Mouse (Mus musculus) layer of hippocampus, adult 11-12 months (tissue): ENCODE measurements at regions not wholly inside any gene's neighbourhood (a gene's known extent, or its start where the extent isn't known, plus 50 kb on each side); places are given as distances from the start of the nearest gene placed in this dataset.

ENCODE experiments used
- DNase-seq: peaks from one replicate; pipeline ENCODE4 v3.0.0; 2022; ENCODE audit warnings: low spot score

DNA sequence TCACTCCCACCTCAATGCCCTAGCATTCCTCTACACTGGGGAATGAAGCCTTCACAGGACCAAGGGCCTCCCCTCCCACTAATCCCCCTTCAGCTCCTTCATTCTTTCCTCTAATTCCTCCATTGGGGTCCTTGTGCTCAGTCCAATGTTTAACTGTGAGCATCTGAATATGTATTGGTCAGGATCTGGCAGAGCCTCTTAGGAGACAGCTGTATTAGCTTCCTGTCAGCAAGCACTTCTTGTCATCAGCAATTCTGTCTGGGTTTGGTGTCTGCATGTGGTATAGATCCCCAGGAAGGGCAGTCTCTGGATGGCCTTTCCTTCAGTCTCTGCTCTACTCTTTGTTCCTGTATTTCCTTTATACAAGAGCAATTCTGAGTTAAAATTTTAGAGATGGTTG is 426.8 kb upstream of the 2610001J05Rik start:
- no peak for DNase-seq

DNA sequence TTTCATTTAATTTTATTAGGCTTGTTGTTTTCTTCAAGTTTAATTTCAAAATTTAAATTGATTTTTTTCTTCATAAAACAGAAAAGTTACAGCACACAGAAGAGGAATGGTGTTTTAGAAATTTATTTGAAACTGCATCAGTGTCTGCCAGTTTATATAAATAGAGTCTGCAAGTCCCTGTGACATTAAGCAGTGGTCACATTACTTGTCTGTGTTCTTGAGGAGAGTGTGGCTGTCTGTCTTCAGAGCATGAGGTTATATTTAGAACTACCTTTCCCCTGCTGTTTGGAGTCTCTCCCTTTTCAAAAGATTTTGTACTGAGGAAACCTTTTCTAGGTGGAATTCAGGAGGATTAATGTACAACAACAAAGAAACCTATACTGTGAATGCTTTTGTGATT is 426.1 kb upstream of the 2610001J05Rik start:
- no peak for DNase-seq

GRCm38 (mm10) chr6:14290843-14291242 is 419.5 kb upstream of the 2610001J05Rik start:
- no peak for DNase-seq

DNA sequence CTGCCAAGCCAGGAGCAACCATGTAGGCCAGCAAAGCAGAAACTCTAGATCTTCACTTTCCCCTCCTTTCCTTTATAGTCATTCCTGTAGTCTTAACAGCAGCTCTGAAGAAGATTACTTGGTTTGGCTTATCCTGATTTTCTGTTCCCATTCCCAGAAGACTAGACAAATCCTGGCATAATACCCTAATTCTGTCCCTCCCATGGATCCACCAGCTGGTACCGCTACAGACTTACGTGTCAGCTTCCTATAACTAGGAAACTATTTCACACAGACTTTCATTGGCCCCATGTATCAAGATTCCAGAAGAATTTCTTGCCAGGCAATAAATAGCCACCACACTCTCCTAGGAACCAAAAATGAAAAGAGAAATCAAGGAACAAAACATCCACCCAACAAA is 410.2 kb upstream of the 2610001J05Rik start:
- no peak for DNase-seq

- DNase-seq: no peak
Observed at GRCm38 (mm10) chr6:14261941-14262340, 390.6 kb upstream of the 2610001J05Rik start.

DNA sequence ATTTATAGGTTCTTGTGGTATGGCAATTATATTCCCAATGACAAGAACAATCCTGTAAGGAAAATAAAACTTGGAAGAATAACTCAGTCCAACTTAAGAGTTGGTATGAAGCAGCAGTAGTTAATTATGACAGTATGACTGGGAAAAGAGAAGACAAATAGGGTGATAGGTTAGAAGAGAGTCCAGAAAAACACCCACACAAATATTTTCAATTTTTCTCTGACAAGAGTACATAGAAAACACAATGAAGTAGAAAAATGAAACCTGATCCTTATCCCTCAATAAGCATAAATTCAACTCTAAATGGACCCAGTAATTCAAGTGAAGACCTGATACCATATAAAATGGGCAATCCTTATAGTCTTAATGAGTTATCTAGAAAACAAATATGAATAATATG is 369.0 kb upstream of the 2610001J05Rik start:
- DNase-seq: no peak

- DNase-seq: no peak
Observed at GRCm38 (mm10) chr6:14239151-14239550, 367.8 kb upstream of the 2610001J05Rik start.

DNA sequence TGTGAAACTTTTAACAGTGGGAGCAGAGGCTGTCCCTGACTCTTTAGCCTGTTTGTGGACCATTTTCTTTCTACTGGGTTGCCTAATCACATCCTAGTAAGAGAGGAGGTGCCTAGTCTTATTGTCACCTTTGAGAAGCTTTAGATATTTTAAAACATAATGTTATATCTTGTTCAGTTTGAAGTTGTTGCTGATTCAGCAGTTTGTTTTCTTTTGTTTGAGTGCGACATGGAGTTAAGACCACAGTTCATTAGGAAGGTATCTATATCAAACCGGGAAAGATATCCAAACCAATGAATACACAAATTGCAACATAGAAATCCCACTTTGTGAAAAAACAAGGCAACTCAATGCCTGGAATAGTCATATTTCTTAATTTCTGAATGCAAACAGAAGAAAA is 359.5 kb upstream of the 2610001J05Rik start:
- DNase-seq: no peak

GRCm38 (mm10) chr6:14207509-14207908 is 336.2 kb upstream of the 2610001J05Rik start:
- DNase-seq: peak; percentile 50

- DNase-seq: no peak
Observed at GRCm38 (mm10) chr6:14197107-14197506, 325.8 kb upstream of the 2610001J05Rik start.

DNA sequence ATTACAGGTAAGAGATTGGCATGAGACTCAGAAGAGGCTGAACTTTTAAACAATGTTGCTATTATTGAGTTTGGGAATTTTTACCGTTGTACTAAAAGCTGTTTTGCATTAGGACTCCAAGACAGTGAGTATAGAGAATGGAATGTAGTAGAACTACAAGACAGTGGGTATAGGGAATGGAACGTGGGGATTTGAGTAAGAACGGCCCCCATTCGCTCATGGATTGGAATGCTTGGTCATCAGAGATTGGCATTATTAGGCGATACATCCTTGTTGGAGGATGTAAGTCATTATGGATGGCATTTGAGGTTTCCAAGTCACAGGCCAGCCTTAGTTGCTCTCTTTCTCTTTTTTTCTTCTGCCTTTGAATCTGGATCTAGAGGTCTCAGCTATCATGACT is 324.0 kb upstream of the 2610001J05Rik start:
- no peak for DNase-seq

DNA sequence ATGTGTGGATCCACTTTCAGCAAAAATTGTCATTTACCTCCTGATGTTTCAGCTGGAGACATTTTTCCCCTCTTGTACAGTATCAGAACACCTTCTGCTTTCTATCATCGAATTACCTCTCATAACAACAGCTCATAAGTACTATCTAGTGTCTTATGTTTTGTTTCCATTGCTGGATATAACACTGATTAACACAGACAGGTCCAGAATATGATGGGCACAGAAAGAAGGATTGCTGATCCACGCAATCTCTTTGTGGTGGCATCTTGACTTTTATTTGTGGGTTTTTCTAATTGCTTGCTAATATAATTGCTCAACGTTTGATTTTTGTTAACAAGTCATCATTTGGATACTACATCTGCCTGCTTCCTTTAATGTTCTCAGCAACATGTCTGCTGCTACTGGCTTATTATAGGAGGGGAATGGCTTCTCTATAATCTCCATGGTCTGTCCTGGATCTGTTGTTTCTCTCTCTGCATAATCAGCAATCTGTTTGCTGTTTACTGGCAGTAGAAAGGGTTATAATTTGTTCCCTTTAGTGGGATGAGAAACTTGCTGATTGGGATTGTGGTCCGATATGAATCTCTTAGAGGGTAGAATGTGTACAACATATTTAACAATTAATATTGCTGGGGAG is 320.2 kb upstream of the 2610001J05Rik start:
- DNase-seq: no peak

DNA sequence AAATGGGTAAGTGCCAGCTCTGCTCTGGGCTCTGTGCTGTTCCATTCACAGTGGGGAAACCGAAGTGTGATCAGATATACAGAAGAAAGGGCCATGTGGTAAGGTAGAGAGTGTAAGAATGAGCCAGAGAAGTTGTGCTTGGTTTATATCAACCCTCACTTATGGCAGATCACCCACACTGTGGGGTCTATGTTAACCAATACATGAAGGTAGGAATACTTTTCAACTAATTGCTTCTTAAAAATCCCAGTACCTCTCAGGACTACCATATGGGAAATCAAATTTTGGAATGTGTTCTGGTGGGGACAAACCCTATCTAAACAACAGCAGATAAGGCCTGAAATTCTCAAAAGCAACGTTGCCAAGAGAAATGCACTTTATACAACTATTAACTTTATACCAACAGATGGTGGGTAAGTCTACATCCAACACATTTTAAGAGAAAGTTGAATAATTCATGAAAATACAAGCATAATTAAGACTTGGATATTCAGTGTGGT is 314.7 kb upstream of the 2610001J05Rik start:
- DNase-seq: peak; percentile 4

DNA sequence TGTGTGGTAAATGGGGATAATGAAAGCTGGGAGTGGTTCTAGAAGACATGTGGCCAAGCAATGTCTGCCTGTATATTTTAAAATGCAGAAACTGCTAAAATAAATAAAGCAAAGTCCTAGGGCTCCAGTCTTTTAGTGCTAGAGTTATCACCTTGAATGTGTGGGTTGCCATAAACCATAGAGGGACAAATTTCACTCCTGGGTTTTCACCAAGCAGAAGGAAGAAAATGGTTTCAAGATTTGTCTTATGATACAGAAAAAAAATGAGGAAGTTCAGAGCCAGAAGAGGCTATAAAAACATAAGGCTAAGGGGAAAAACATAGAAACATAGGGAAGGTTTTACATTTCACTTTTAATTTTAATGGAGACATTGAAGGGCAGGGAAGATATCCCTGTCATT is 276.1 kb upstream of the 2610001J05Rik start:
- no peak for DNase-seq

DNA sequence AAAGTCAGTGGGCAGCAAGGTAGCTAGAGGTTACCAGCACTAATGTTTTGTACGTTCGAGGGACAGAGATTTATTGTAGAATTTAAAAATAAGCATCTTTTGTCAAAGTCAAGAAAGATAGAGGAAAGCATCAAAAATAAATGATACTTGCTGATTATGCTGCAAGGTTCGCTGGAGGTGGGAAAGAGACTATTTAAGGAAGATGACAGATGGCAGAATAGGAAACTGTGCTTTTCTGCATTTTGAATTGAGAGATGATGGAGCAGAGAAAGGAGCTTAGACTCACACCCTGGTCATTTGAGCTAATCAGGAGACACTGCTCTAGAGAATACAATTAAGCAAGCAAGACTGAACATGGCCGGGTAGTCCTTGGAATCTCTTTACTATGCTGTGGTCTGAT is 275.1 kb upstream of the 2610001J05Rik start:
- no peak for DNase-seq

DNA sequence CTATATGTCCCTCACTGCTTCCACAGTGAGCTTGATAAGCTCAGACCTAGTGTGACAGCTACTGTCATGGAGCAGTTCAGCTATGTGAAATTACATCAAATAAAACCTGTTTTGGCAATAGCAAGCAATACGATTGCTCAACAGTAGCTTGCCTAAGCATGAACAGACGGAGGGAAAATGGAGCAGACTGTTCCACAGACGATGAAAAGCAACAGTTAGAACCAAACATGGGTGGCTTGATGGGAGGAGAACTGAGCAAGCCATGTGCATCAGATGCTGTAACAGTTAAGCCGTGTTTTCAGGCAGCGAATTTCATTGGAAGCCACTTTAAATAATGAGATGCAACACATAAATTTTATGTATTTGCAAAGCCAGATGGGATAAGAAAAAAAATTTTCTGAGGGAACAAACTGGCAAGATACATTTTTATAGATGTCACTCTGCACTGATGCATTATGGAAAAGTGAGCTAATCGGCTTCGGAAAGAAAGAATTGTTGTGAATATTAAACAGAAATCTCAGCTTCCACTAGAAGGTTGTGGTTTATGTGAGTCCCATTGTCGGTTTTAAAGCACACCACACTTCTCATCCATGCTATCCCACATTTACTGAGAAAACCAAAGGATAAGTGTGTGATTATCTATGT is 270.9 kb upstream of the 2610001J05Rik start:
- peak; percentile 76 for DNase-seq

DNA sequence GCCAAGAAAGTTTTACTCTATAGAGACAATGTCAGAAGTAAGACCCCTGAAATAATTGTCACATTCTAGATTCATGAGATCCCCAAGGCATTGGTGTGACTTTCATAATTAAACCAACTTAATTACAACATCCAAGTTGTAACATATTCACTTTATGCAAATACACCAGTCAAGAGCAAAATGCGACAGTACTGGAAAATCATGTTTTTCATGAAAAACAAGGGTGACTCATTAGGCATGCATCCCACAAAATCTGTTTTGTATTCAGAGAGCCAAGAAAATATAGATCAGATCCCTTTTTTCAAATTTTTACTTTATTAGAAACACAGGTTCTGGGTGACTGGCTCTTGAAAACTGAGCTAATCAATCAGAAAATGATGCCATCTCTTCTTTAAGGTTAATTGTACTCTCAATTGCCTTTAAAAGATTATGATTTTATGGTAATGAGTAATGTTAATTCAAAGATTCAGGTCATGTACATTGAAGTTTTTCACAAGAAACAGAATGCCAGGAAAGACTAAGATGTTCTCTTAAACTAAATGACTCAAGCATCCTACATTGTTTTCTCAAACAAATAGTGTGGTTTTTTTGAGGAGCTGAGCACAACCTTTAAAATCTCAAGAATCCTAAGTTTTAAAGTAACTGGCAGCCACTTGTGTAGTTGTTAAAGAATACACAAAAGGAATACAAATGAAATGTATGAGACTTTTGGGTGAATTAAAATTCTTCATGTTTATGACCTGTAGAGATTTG is 259.2 kb upstream of the 2610001J05Rik start:
- peak; percentile 11 for DNase-seq

- no peak for DNase-seq
Observed at GRCm38 (mm10) chr6:14129394-14129793, 258.1 kb upstream of the 2610001J05Rik start.

- DNase-seq: no peak
Observed at GRCm38 (mm10) chr6:14122311-14122710, 251.0 kb upstream of the 2610001J05Rik start.

DNA sequence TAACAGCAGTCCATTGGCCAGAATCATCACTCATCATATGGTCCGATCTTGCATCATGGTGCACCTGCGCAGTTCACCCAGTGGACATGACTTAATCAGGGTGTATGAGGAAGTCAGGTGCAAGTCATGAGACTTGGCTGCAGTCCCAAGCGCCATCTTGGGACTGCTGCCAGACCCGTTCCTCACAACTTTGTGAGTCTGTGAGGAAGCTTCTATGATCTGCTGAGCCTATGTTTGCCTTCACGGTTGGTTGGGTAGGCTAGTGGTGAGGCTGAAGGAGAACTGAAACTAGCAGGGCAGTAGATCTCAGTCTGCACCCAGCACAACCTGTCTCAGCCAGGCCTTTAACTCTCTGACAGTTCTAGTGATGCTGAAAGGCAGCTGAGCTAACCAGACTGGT is 250.2 kb upstream of the 2610001J05Rik start:
- no peak for DNase-seq

DNA sequence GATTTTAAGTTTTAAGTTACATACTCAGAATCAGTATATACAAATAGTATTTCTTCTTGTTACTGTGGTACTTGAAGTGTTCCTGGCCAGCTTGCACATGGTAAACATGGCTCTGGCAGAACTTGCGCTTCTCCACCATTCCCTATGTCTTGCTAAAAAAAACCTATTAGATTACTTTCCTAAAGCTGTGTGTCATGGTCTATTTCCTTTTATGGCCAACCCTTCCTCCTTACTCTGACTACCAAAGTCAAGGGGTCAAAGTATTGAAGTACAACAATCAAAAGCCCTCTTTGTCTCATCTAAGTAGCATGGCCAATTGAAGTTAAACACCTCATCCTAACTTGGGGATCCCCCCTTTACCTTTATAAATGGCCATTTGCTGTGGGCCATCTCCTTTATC is 223.6 kb upstream of the 2610001J05Rik start:
- DNase-seq: no peak

GRCm38 (mm10) chr6:14081884-14082283 is 210.6 kb upstream of the 2610001J05Rik start:
- no peak for DNase-seq

GRCm38 (mm10) chr6:14063735-14064134 is 192.4 kb upstream of the 2610001J05Rik start:
- DNase-seq: no peak
